Mouse (Mus musculus) cerebellum, adult 2 months (tissue): ENCODE measurements at regions not wholly inside any gene's neighbourhood (a gene's known extent, or its start where the extent isn't known, plus 50 kb on each side); places are given as distances from the start of the nearest gene placed in this dataset.
"Not testable (repeated sequence)": the region's sequence is repeated elsewhere in the genome, so short reads cannot be mapped to it uniquely, and the experiment has no call there.

Experiments
- DNase-seq, 2 experiments: peaks; one replicate each; pipeline ENCODE4 v3.0.0; 2021
- H3K27ac ChIP-seq: fragments of 200-500 bp; 2 replicates; pipeline ENCODE4 v1.5.1; 2012; ENCODE audit warnings: low read length, control low read depth, inconsistent platforms; ENCODE audit not compliant: insufficient read depth
- H3K27me3 ChIP-seq: fragments of 200-500 bp; 2 replicates; pipeline ENCODE4 v1.6.1; 2012; ENCODE audit warnings: inconsistent platforms, mild to moderate bottlenecking, low read length, moderate library complexity; ENCODE audit not compliant: control insufficient read depth, insufficient read depth
- H3K4me1 ChIP-seq: fragments of 200-500 bp; 2 replicates; pipeline ENCODE4 v1.6.1; 2011; ENCODE audit warnings: low read length; ENCODE audit not compliant: control insufficient read depth, insufficient read depth
- H3K4me3 ChIP-seq: fragments of 200-500 bp; replicated peaks from 2 replicates; pipeline ENCODE3; 2011; ENCODE audit warnings: mild to moderate bottlenecking, low read depth, low read length, control low read depth; ENCODE audit not compliant: insufficient read depth
- CTCF ChIP-seq: fragments of 200-500 bp; IDR thresholded peaks from 2 replicates; pipeline ENCODE4 v1.5.1; 2011; ENCODE audit warnings: low read depth, mild to moderate bottlenecking, control low read depth, low read length, moderate library complexity, borderline replicate concordance; ENCODE audit not compliant: insufficient read depth
- POLR2A ChIP-seq: fragments of 200-500 bp; IDR thresholded peaks from 2 replicates; pipeline ENCODE4 v1.6.1; 2011; ENCODE audit warnings: low read length, control low read depth, borderline replicate concordance; ENCODE audit not compliant: insufficient read depth
- WGBS: fragments of 180-500 bp; shearing (Covaris S2); methylation state at CpG from one replicate; pipeline ENCODE4 v1.1.7; 2018; 5-methylcytosine and 5-hydroxymethylcytosine counted together

- WGBS: 90% methylated on average over 4 of the region's 4 CpGs
- H3K27me3 ChIP-seq: no peaks in the 10 kb centered on the region
- no peak overlapping the region for H3K27ac ChIP-seq
- no peak for DNase-seq
- no peak overlapping the region for H3K4me3 ChIP-seq
- H3K4me1 ChIP-seq: no peaks in the 10 kb centered on the region
- no peak for TF ChIP-seq POLR2A
- no peak for TF ChIP-seq CTCF
Observed at GRCm38 (mm10) chr10:14312959-14313358, 232.5 kb downstream of the Adgrg6 start.

- no peak overlapping the region for H3K4me3 ChIP-seq
- no peak for DNase-seq
- TF ChIP-seq POLR2A (no peak), CTCF (no peak)
- no peak overlapping the region for H3K27ac ChIP-seq
- no peaks in the 10 kb centered on the region for H3K27me3 ChIP-seq
- 76% methylated on average over 3 of the region's 3 CpGs for WGBS
- no peaks in the 10 kb centered on the region for H3K4me1 ChIP-seq
Observed at GRCm38 (mm10) chr10:14311962-14312361, 233.5 kb downstream of the Adgrg6 start.

GRCm38 (mm10) chr10:14306811-14307210 is 238.6 kb downstream of the Adgrg6 start:
- no peak for DNase-seq
- no peak overlapping the region for H3K27ac ChIP-seq
- H3K4me3 ChIP-seq: no peak overlapping the region
- 49% methylated on average over 3 of the region's 3 CpGs for WGBS
- TF ChIP-seq CTCF (no peak), POLR2A (no peak)
- no peaks in the 10 kb centered on the region for H3K27me3 ChIP-seq
- no peaks in the 10 kb centered on the region for H3K4me1 ChIP-seq

- no peak for TF ChIP-seq CTCF
- TF ChIP-seq POLR2A: no peak
- Histone ChIP-seq H3K27me3 (no peaks in the 10 kb centered on the region), H3K4me3 (no peak overlapping the region), H3K27ac (no peak overlapping the region), H3K4me1 (no peaks in the 10 kb centered on the region)
- no peak for DNase-seq
Observed at GRCm38 (mm10) chr10:14303476-14303875, 242.0 kb downstream of the Adgrg6 start.

GRCm38 (mm10) chr10:14296147-14296546 is 249.3 kb downstream of the Adgrg6 start:
- 67% methylated on average over 4 of the region's 4 CpGs for WGBS
- H3K4me3 ChIP-seq: no peak overlapping the region
- no peaks in the 10 kb centered on the region for H3K4me1 ChIP-seq
- TF ChIP-seq CTCF (no peak), POLR2A (no peak)
- H3K27me3 ChIP-seq: no peaks in the 10 kb centered on the region
- no peak overlapping the region for H3K27ac ChIP-seq
- DNase-seq: no peak

GRCm38 (mm10) chr10:14292701-14293100 is 252.8 kb downstream of the Adgrg6 start:
- WGBS: 84% methylated on average over 8 of the region's 8 CpGs
- not testable (repeated sequence) for DNase-seq, H3K4me1 ChIP-seq, H3K27ac ChIP-seq, H3K4me3 ChIP-seq, H3K27me3 ChIP-seq

GRCm38 (mm10) chr10:14287551-14287950 is 257.9 kb downstream of the Adgrg6 start:
- H3K27me3 ChIP-seq: no peaks in the 10 kb centered on the region
- no peak overlapping the region for H3K27ac ChIP-seq
- no peak for DNase-seq
- WGBS: 85% methylated on average over 4 of the region's 4 CpGs
- H3K4me3 ChIP-seq: no peak overlapping the region
- no peaks in the 10 kb centered on the region for H3K4me1 ChIP-seq
- no peak for TF ChIP-seq CTCF
- no peak for TF ChIP-seq POLR2A

GRCm38 (mm10) chr10:14276631-14277030 is 268.8 kb downstream of the Adgrg6 start:
- TF ChIP-seq CTCF: no peak
- TF ChIP-seq POLR2A: no peak
- H3K4me3 ChIP-seq: no peak overlapping the region
- 100% methylated on average over 1 of the region's 1 CpGs for WGBS

GRCm38 (mm10) chr10:14275477-14275876 is 270.0 kb downstream of the Adgrg6 start:
- 89% methylated on average over 1 of the region's 1 CpGs for WGBS
- H3K27ac ChIP-seq: no peak overlapping the region
- H3K27me3 ChIP-seq: no peaks in the 10 kb centered on the region
- TF ChIP-seq CTCF (no peak), POLR2A (no peak)
- no peak for DNase-seq
- no peak overlapping the region for H3K4me3 ChIP-seq
- H3K4me1 ChIP-seq: no peaks in the 10 kb centered on the region

More at GRCm38 (mm10) chr10:14276631-14277030, 268.8 kb downstream of the Adgrg6 start:
- Histone ChIP-seq H3K27me3 (no peaks in the 10 kb centered on the region), H3K4me1 (no peaks in the 10 kb centered on the region), H3K27ac (no peak overlapping the region)
- DNase-seq: no peak
